Mouse (Mus musculus) heart, postnatal 0 days (tissue): Measurements from ENCODE around the gene Herc6. TPM values are rescaled to one million over a fixed set of nuclear protein-coding genes. Genes with fewer than 3 reads are reported as not detected.
A peak's percentile ranks its signal among the peaks of the same experiment; 100 is the strongest.

ENCODE experiments used
- ATAC-seq: fragments of 200-750 bp; cut with Nextera tagmentation; 2 replicates; pipeline ENCODE4 v1.8.0; 2017; ENCODE audit warnings: low read depth, moderate number of reproducible peaks, moderate library complexity; ENCODE audit not compliant: insufficient read depth
- DNase-seq: peaks from one replicate; pipeline ENCODE4 v3.0.0-alpha.2; 2016; ENCODE audit warnings: low spot score
- H3K27ac ChIP-seq: fragments of 300-500 bp; sonication (generic); 2 replicates; pipeline ENCODE4 v1.5.1; 2014; ENCODE audit warnings: low read depth, mild to moderate bottlenecking
- H3K27me3 ChIP-seq: fragments of 300-500 bp; sonication (generic); 2 replicates; pipeline ENCODE4 v1.6.1; 2014; ENCODE audit warnings: low read length, mixed read lengths; ENCODE audit not compliant: control insufficient read depth, insufficient read depth
- H3K36me3 ChIP-seq: fragments of 300-500 bp; sonication (generic); replicated peaks from 2 replicates; pipeline ENCODE4 v1.6.1; 2014; ENCODE audit warnings: low read length, mixed read lengths; ENCODE audit not compliant: control insufficient read depth, insufficient read depth
- H3K4me1 ChIP-seq: fragments of 300-500 bp; sonication (generic); 2 replicates; pipeline ENCODE4 v1.6.1; 2014; ENCODE audit warnings: antibody characterized with exemption; ENCODE audit not compliant: control insufficient read depth, insufficient read depth
- H3K4me2 ChIP-seq: fragments of 300-500 bp; sonication (generic); 2 replicates; pipeline ENCODE4 v1.6.1; 2014; ENCODE audit warnings: low read depth, mild to moderate bottlenecking, low read length, moderate library complexity
- H3K4me3 ChIP-seq: fragments of 300-500 bp; sonication (generic); 2 replicates; pipeline ENCODE4 v1.5.1; 2014; ENCODE audit warnings: low read depth, low read length
- H3K9ac ChIP-seq: fragments of 300-500 bp; sonication (generic); replicated peaks from 2 replicates; pipeline ENCODE4 v1.6.1; 2014; ENCODE audit warnings: low read depth, low read length, mixed read lengths
- H3K9me3 ChIP-seq: fragments of 300-500 bp; sonication (generic); replicated peaks from 2 replicates; pipeline ENCODE4 v1.6.1; 2016; ENCODE audit warnings: low read length; ENCODE audit not compliant: control insufficient read depth
- CTCF ChIP-seq: IDR thresholded peaks from 2 replicates; pipeline ENCODE4 v1.5.1; 2016; ENCODE audit warnings: antibody characterized with exemption, control low read depth, low read depth
- EP300 ChIP-seq: IDR thresholded peaks from 2 replicates; pipeline ENCODE4 v1.6.1; 2016; ENCODE audit warnings: antibody characterized with exemption, low read depth
- WGBS: fragments of 180-500 bp; shearing (Covaris S2); extraction: QIAGEN DNeasy Blood & Tissue Kit; methylation state at CpG from one replicate; pipeline ENCODE4 v1.1.7; 2014; 5-methylcytosine and 5-hydroxymethylcytosine counted together
- polyA plus RNA-seq: library from polyadenylated mRNA; unstranded; fragments of >200 nt; fragmentation: Nextera tagmentation; extraction: Ambion mirVana; gene quantifications from 2 replicates; pipeline ENCODE4 v1.2.1, GENCODE M21; 2015
- total RNA-seq: library from RNA; depleted of rRNA; stranded (reverse); fragments of >200 nt; gene quantifications from 2 replicates; pipeline ENCODE4 v1.2.3, GENCODE M21; 2014; ENCODE audit warnings: low replicate concordance

The Herc6 gene
- total and polyA plus RNA-seq, 2 experiments from 2014 or later = 2.7 to 11.8 TPM

GRCm38 (mm10) chr6:57571587-57571986, 9.2 kb upstream of the Herc6 start:
- H3K4me3 ChIP-seq = no peak overlapping the region

GRCm38 (mm10) chr6:57581595-57581994, 795 bp downstream of the Herc6 start:
- H3K4me2 ChIP-seq = peak overlapping the region; percentile 93
- no peak overlapping the region for H3K27ac ChIP-seq
- ATAC-seq (no peak), DNase-seq (no peak)
- no peaks in the 10 kb centered on the region for H3K36me3 ChIP-seq
- peak overlapping the region; percentile 92 for H3K4me3 ChIP-seq
- 82% methylated on average over 12 of the region's 12 CpGs for WGBS
- H3K27me3 ChIP-seq = no peaks in the 10 kb centered on the region
- H3K9ac ChIP-seq = peak overlapping the region; percentile 79; the same call in 1 of the 2 replicates
- H3K9me3 ChIP-seq = no peaks in the 10 kb centered on the region
- TF ChIP-seq EP300 (no peak), CTCF (no peak)
- 0 out of 2 replicates have a peak, but pooled peaks cover 4% of the 10 kb centered on the region for H3K4me1 ChIP-seq

More at GRCm38 (mm10) chr6:57571587-57571986, 9.2 kb upstream of the Herc6 start:
- ATAC-seq = no peak
- TF ChIP-seq EP300 (no peak), CTCF (no peak)
- no peak overlapping the region for H3K4me2 ChIP-seq
- H3K9ac ChIP-seq = no peak overlapping the region
- H3K27ac ChIP-seq = no peak overlapping the region
- H3K9me3 ChIP-seq = no peaks in the 10 kb centered on the region
- no peaks in the 10 kb centered on the region for H3K36me3 ChIP-seq
- H3K27me3 ChIP-seq = no peaks in the 10 kb centered on the region
- no peaks in the 10 kb centered on the region for H3K4me1 ChIP-seq
- no peak for DNase-seq

DNA sequence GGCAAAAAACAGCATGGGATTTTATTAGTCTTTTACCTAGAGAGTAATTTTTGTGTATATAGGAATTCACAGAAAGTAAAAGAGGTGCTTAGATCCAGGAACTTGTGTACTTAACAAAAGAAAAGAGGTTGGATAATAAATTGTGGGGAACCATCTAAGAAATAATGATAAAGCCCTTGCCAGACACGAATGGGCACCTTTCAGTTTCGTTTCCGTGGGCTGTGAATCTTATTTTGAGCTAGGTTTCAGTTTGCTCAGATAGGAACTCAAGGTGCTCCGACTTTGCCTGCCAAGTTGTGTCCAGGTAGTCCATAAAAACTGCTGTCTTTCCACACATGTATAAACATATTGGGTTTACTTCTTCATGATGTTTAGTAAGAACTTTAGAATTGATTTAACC, 1.6 kb downstream of the Herc6 start:
- ATAC-seq (no peak), DNase-seq (no peak)
- Histone ChIP-seq H3K27me3 (no peaks in the 10 kb centered on the region), H3K4me3 (no peak overlapping the region), H3K27ac (no peak overlapping the region), H3K9ac (no peak overlapping the region), H3K4me1 (0 out of 2 replicates have a peak, but pooled peaks cover 4% of the 10 kb centered on the region), H3K4me2 (no peak overlapping the region), H3K36me3 (no peaks in the 10 kb centered on the region), H3K9me3 (no peaks in the 10 kb centered on the region)
- 79% methylated on average over 4 of the region's 4 CpGs for WGBS
- TF ChIP-seq EP300 (no peak), CTCF (no peak)

GRCm38 (mm10) chr6:57605546-57606307, 24.9 kb downstream of the Herc6 start:
- 0 out of 2 replicates have a peak, but pooled peaks cover 8% of the 10 kb centered on the region for H3K36me3 ChIP-seq
- no peak overlapping the region for H3K9ac ChIP-seq
- no peaks in the 10 kb centered on the region for H3K4me1 ChIP-seq
- WGBS = 85% methylated on average over 7 of the region's 7 CpGs
- H3K4me2 ChIP-seq = no peak overlapping the region
- no peak overlapping the region for H3K27ac ChIP-seq
- no peak for DNase-seq
- H3K4me3 ChIP-seq = no peak overlapping the region
- ATAC-seq = no peak
- TF ChIP-seq EP300 (no peak), CTCF (no peak)
- H3K9me3 ChIP-seq = no peaks in the 10 kb centered on the region
- H3K27me3 ChIP-seq = no peaks in the 10 kb centered on the region

DNA sequence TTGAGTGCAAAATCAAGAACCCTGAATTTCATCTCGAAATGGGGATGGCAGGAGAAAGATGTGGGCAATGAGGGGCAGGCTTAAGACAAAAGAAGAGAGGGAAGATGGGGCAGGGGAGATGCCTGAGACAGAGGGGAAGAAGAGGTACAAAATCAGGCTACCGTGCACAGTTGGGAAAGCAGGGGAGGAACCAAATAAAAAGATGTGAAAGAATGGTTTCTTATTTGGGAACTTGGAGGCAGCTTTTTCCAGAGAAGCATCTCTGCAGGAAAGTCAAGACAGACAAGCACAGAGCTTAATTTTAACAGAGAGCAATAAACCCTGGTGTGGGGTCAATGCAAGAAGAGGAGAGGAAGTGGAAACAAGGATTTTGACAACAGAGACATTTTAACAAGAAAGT, 27.2 kb downstream of the Herc6 start:
- H3K27ac ChIP-seq = no peak overlapping the region

More for the DNA sequence above, 27.2 kb downstream of the Herc6 start:
- DNase-seq (no peak), ATAC-seq (no peak)
- Histone ChIP-seq H3K9ac (no peak overlapping the region), H3K36me3 (0 out of 2 replicates have a peak, but pooled peaks cover 8% of the 10 kb centered on the region), H3K9me3 (no peaks in the 10 kb centered on the region), H3K27me3 (no peaks in the 10 kb centered on the region), H3K4me3 (no peak overlapping the region), H3K4me1 (no peaks in the 10 kb centered on the region), H3K4me2 (no peak overlapping the region)
- no peak for TF ChIP-seq EP300
- TF ChIP-seq CTCF = no peak
- 79% methylated on average over 2 of the region's 2 CpGs for WGBS
